In genomic region chr13:58840731-58841359, GRCm38 (mm10) we compare ENCODE assay signal across 8 mouse cellular contexts. TPM values are rescaled to one million over a fixed set of nuclear protein-coding genes. Genes with fewer than 3 reads are reported as not detected.
DNase-seq lines count a peak whose midpoint lies in the region; ATAC-seq and TF ChIP-seq lines count a peak whose summit lies in the region.

No protein-coding gene starts in this region.

- H3K9ac ChIP-seq in liver, adult 2 months (ENCODE audit: low read depth, low read length): no peak overlapping the region
- no peak overlapping the region for H3K9ac ChIP-seq in liver, postnatal 0 days (replicated peaks)
- no peak overlapping the region for H3K9ac ChIP-seq in forebrain, embryonic 16.5 days (replicated peaks; ENCODE audit: low read depth, low read length)
- no peak overlapping the region for H3K9ac ChIP-seq in hindbrain, postnatal 0 days (replicated peaks; ENCODE audit: low read length)

- TF ChIP-seq CTCF in liver, adult 2 months (IDR thresholded peaks at IDR 0.05; ENCODE audit: low read depth, low read length): no peak
- no peak for TF ChIP-seq CTCF in liver, postnatal 0 days (IDR thresholded peaks at IDR 0.05; ENCODE audit: low read depth)
- TF ChIP-seq CTCF in hindbrain, postnatal 0 days (IDR thresholded peaks at IDR 0.05; ENCODE audit: low read depth): no peak

- ATAC-seq in liver, postnatal 0 days: no peak
- peak; percentile 83 for ATAC-seq in forebrain, embryonic 16.5 days
- ATAC-seq in hindbrain, postnatal 0 days: peak; percentile 91
- ATAC-seq in CD4-positive, CD25-positive, alpha-beta regulatory T cell, adult 4 months: no peak

- TF ChIP-seq POLR2A in liver, adult 2 months (IDR thresholded peaks at IDR 0.05; ENCODE audit: extremely low read depth, insufficient read depth, low read length): no peak

- no peak overlapping the region for H3K4me3 ChIP-seq in liver, adult 2 months (ENCODE audit: insufficient read depth, low read depth, low read length)
- H3K4me3 ChIP-seq in liver, postnatal 0 days (ENCODE audit: low read depth, low read length): no peak overlapping the region
- no peak overlapping the region for H3K4me3 ChIP-seq in forebrain, embryonic 16.5 days (replicated peaks; ENCODE audit: low read length)
- no peak overlapping the region for H3K4me3 ChIP-seq in hindbrain, postnatal 0 days (ENCODE audit: low read length)

- H3K4me2 ChIP-seq in liver, postnatal 0 days (ENCODE audit: low read depth, low read length): no peak overlapping the region
- H3K4me2 ChIP-seq in forebrain, embryonic 16.5 days (ENCODE audit: low read length): no peak overlapping the region
- no peak overlapping the region for H3K4me2 ChIP-seq in hindbrain, postnatal 0 days (ENCODE audit: low read depth, low read length)

- WGBS in liver, adult 2 months: 54% methylated on average over 7 of the region's 7 CpGs
- WGBS in liver, postnatal 0 days (ENCODE audit: insufficient replicate concordance): 30% methylated on average over 6 of the region's 7 CpGs
- 24% methylated on average over 7 of the region's 7 CpGs for WGBS in forebrain, embryonic 16.5 days
- WGBS in hindbrain, postnatal 0 days: 32% methylated on average over 7 of the region's 7 CpGs

- H3K27me3 ChIP-seq in liver, adult 2 months (ENCODE audit: control insufficient read depth, insufficient read depth, low read length): no peaks in the 10 kb centered on the region
- H3K27me3 ChIP-seq in liver, postnatal 0 days (ENCODE audit: insufficient read depth, low read length): no peaks in the 10 kb centered on the region
- no peaks in the 10 kb centered on the region for H3K27me3 ChIP-seq in forebrain, embryonic 16.5 days (replicated peaks; ENCODE audit: control insufficient read depth, insufficient read depth, low read length)
- H3K27me3 ChIP-seq in hindbrain, postnatal 0 days (ENCODE audit: insufficient read depth, low read length): no peaks in the 10 kb centered on the region

- peak; percentile 8 for DNase-seq in liver, adult 2 months (ENCODE audit: extremely low read depth, low read depth, low spot score)
- DNase-seq in liver, postnatal 0 days: no peak
- DNase-seq in hindbrain, postnatal 0 days (ENCODE audit: low spot score): peak; percentile 76
- peak; percentile 22 for DNase-seq in lung, postnatal 14 days
- no peak for DNase-seq in embryo, embryonic 10 days (ENCODE audit: low spot score)
- DNase-seq in right cerebral cortex, postnatal 4 days: no peak

- no peak for TF ChIP-seq EP300 in liver, postnatal 0 days (IDR thresholded peaks at IDR 0.05; ENCODE audit: low read depth)

- no peaks in the 10 kb centered on the region for H3K36me3 ChIP-seq in liver, adult 2 months (ENCODE audit: control insufficient read depth, insufficient read depth, low read length)
- no peaks in the 10 kb centered on the region for H3K36me3 ChIP-seq in liver, postnatal 0 days (replicated peaks; ENCODE audit: insufficient read depth, low read length)
- H3K36me3 ChIP-seq in forebrain, embryonic 16.5 days (ENCODE audit: control insufficient read depth, insufficient read depth): peaks cover 7% of the 10 kb centered on the region
- peaks cover 15% of the 10 kb centered on the region for H3K36me3 ChIP-seq in hindbrain, postnatal 0 days (ENCODE audit: insufficient read depth, low read length)

- H3K4me1 ChIP-seq in liver, adult 2 months (ENCODE audit: control insufficient read depth, insufficient read depth, low read length): no peaks in the 10 kb centered on the region
- no peaks in the 10 kb centered on the region for H3K4me1 ChIP-seq in liver, postnatal 0 days (ENCODE audit: insufficient read depth)
- peaks cover 11% of the 10 kb centered on the region for H3K4me1 ChIP-seq in forebrain, embryonic 16.5 days (replicated peaks; ENCODE audit: control insufficient read depth, insufficient read depth, low read length)
- no peaks in the 10 kb centered on the region for H3K4me1 ChIP-seq in hindbrain, postnatal 0 days (ENCODE audit: insufficient read depth, low read length)

- H3K27ac ChIP-seq in liver, adult 2 months (replicated peaks; ENCODE audit: insufficient read depth, low read depth, low read length): no peak overlapping the region
- H3K27ac ChIP-seq in liver, postnatal 0 days (ENCODE audit: low read depth): no peak overlapping the region
- H3K27ac ChIP-seq in forebrain, embryonic 16.5 days (ENCODE audit: low read length): no peak overlapping the region
- H3K27ac ChIP-seq in hindbrain, postnatal 0 days: no peak overlapping the region; the same call in 1 of the 2 replicates

- no peaks in the 10 kb centered on the region for H3K79me2 ChIP-seq in liver, adult 2 months (ENCODE audit: control insufficient read depth, insufficient read depth, low read length)

- H3K9me3 ChIP-seq in liver, postnatal 0 days (ENCODE audit: low read length): no peaks in the 10 kb centered on the region
- no peaks in the 10 kb centered on the region for H3K9me3 ChIP-seq in forebrain, embryonic 16.5 days (ENCODE audit: control insufficient read depth, low read length)
- no peaks in the 10 kb centered on the region for H3K9me3 ChIP-seq in hindbrain, postnatal 0 days (ENCODE audit: low read length)

RNA-seq across cellular contexts. Expression of gene Ntrk2, which starts 34.5 kb away (rescaled TPM):
- 0.55 and 4.2 TPM in 2 replicates for total RNA-seq in liver, adult 2 months (2014; rRNA removed)
- 1.5 and 12.1 TPM in 2 replicates for polyA plus RNA-seq in liver, adult 2 months (2012; rRNA removed)
- 0.11 and 0.21 TPM in 2 replicates for polyA plus RNA-seq in liver, postnatal 0 days (2015; fragmentation: Nextera tagmentation; extraction: Ambion mirVana)
- 101 and 102 TPM in 2 replicates for polyA plus RNA-seq in forebrain, embryonic 16.5 days (2015; fragmentation: Nextera tagmentation; extraction: Ambion mirVana)
- 229 and 233 TPM in 2 replicates for total RNA-seq in hindbrain, postnatal 0 days (2014; rRNA removed)
- 158 and 160 TPM in 2 replicates for polyA plus RNA-seq in hindbrain, postnatal 0 days (2015; fragmentation: Nextera tagmentation; extraction: Ambion mirVana)
- polyA plus RNA-seq in CD4-positive, CD25-positive, alpha-beta regulatory T cell, adult 4 months (2017; shearing (Covaris generic)): not detected

Comparison
In these comparisons a context has a peak if more than half of its experiments do, and no peak if none do; other contexts are left out.
1. DNase-seq: peak in liver, adult 2 months (single experiment), hindbrain, postnatal 0 days (single experiment) and lung, postnatal 14 days (single experiment); none in liver, postnatal 0 days (single experiment), embryo, embryonic 10 days (single experiment) and right cerebral cortex, postnatal 4 days (single experiment).
2. ATAC-seq: peak in forebrain, embryonic 16.5 days (single experiment) and hindbrain, postnatal 0 days (single experiment); none in liver, postnatal 0 days (single experiment) and CD4-positive, CD25-positive, alpha-beta regulatory T cell, adult 4 months (single experiment).